Mouse (Mus musculus): ENCODE measurements around the gene Pla2g5. TPM values are rescaled to one million over a fixed set of nuclear protein-coding genes. Genes with fewer than 3 reads are reported as not detected.

Pla2g5 gene
- polyA plus RNA-seq, 1 experiment from 2014 or later = 0.36 TPM

GRCm38 (mm10) chr4:138771970-138772369, 91.3 kb downstream of the Pla2g5 start:
- Histone ChIP-seq H3K36me3 (ENCODE audit: insufficient read depth, low read length) (no peaks in the 10 kb centered on the region), H3K4me3 (ENCODE audit: low read length) (no peak overlapping the region), H3K27ac (ENCODE audit: low read length) (no peak overlapping the region), H3K9ac (replicated peaks; ENCODE audit: low read length) (no peak overlapping the region), H3K27me3 (ENCODE audit: insufficient read depth, low read length) (no peaks in the 10 kb centered on the region), H3K9me3 (ENCODE audit: low read length) (no peaks in the 10 kb centered on the region), H3K4me2 (replicated peaks; ENCODE audit: low read depth, low read length) (no peak overlapping the region), H3K4me1 (ENCODE audit: insufficient read depth, low read length) (no peaks in the 10 kb centered on the region)
- 84% methylated on average over 10 of the region's 10 CpGs for WGBS
- ATAC-seq (ENCODE audit: low FRiP score, low TSS enrichment) = no peak

- Histone ChIP-seq H3K4me1 (ENCODE audit: insufficient read depth, low read length) (no peaks in the 10 kb centered on the region), H3K4me2 (replicated peaks; ENCODE audit: low read depth, low read length) (no peak overlapping the region), H3K9ac (replicated peaks; ENCODE audit: low read length) (no peak overlapping the region), H3K9me3 (ENCODE audit: low read length) (no peaks in the 10 kb centered on the region), H3K4me3 (ENCODE audit: low read length) (no peak overlapping the region), H3K36me3 (ENCODE audit: insufficient read depth, low read length) (no peaks in the 10 kb centered on the region), H3K27ac (ENCODE audit: low read length) (no peak overlapping the region), H3K27me3 (ENCODE audit: insufficient read depth, low read length) (no peaks in the 10 kb centered on the region)
- no peak for ATAC-seq (ENCODE audit: low FRiP score, low TSS enrichment)
- 75% methylated on average over 9 of the region's 9 CpGs for WGBS
These were observed 101.0 kb downstream of the Pla2g5 start for GRCm38 (mm10) chr4:138762266-138762665.

- no peak within 1 kb of the TSS for H3K9ac ChIP-seq (replicated peaks; ENCODE audit: low read length)
- H3K27me3 ChIP-seq (ENCODE audit: insufficient read depth, low read length) = no peaks in the 10 kb centered on the region
- WGBS = 67% methylated on average over 8 of the region's 8 CpGs
- H3K4me1 ChIP-seq (ENCODE audit: insufficient read depth, low read length) = no peaks in the 10 kb centered on the region
- no peaks in the 10 kb centered on the region for H3K36me3 ChIP-seq (ENCODE audit: insufficient read depth, low read length)
- H3K27ac ChIP-seq (ENCODE audit: low read length) = no peak within 1 kb of the TSS
- no peak for ATAC-seq (ENCODE audit: low FRiP score, low TSS enrichment)
- no peak within 1 kb of the TSS for H3K4me2 ChIP-seq (replicated peaks; ENCODE audit: low read depth, low read length)
- H3K9me3 ChIP-seq (ENCODE audit: low read length) = peaks cover 3% of the 10 kb centered on the region; the same call in 1 of the 2 replicates
- H3K4me3 ChIP-seq (ENCODE audit: low read length) = no peak within 1 kb of the TSS
These were observed 105.9 kb downstream of the Pla2g5 start, which contains the start of gene Pla2g2f for GRCm38 (mm10) chr4:138757416-138757815. Pla2g2f (minus strand) TSS chr4:138757626.

GRCm38 (mm10) chr4:138755983-138756382, 107.3 kb downstream of the Pla2g5 start:
- Histone ChIP-seq H3K36me3 (ENCODE audit: insufficient read depth, low read length) (no peaks in the 10 kb centered on the region), H3K9ac (replicated peaks; ENCODE audit: low read length) (no peak overlapping the region), H3K4me2 (replicated peaks; ENCODE audit: low read depth, low read length) (no peak overlapping the region), H3K9me3 (ENCODE audit: low read length) (peaks cover 5% of the 10 kb centered on the region; the same call in 1 of the 2 replicates), H3K27me3 (ENCODE audit: insufficient read depth, low read length) (no peaks in the 10 kb centered on the region), H3K4me3 (ENCODE audit: low read length) (no peak overlapping the region), H3K27ac (ENCODE audit: low read length) (no peak overlapping the region; the same call in 1 of the 2 replicates), H3K4me1 (ENCODE audit: insufficient read depth, low read length) (no peaks in the 10 kb centered on the region)
- 84% methylated on average over 11 of the region's 11 CpGs for WGBS
- ATAC-seq (ENCODE audit: low FRiP score, low TSS enrichment) = no peak

GRCm38 (mm10) chr4:138755439-138755838, 107.8 kb downstream of the Pla2g5 start:
- Histone ChIP-seq H3K27me3 (ENCODE audit: insufficient read depth, low read length) (no peaks in the 10 kb centered on the region), H3K9me3 (ENCODE audit: low read length) (peaks cover 5% of the 10 kb centered on the region; the same call in 1 of the 2 replicates), H3K4me2 (replicated peaks; ENCODE audit: low read depth, low read length) (no peak overlapping the region), H3K27ac (ENCODE audit: low read length) (no peak overlapping the region), H3K9ac (replicated peaks; ENCODE audit: low read length) (no peak overlapping the region), H3K4me1 (ENCODE audit: insufficient read depth, low read length) (no peaks in the 10 kb centered on the region), H3K36me3 (ENCODE audit: insufficient read depth, low read length) (no peaks in the 10 kb centered on the region), H3K4me3 (ENCODE audit: low read length) (no peak overlapping the region)
- 74% methylated on average over 4 of the region's 4 CpGs for WGBS
- no peak for ATAC-seq (ENCODE audit: low FRiP score, low TSS enrichment)

GRCm38 (mm10) chr4:138754432-138754831, 108.8 kb downstream of the Pla2g5 start:
- Histone ChIP-seq H3K27ac (ENCODE audit: low read length) (no peak overlapping the region), H3K4me3 (ENCODE audit: low read length) (no peak overlapping the region), H3K4me1 (ENCODE audit: insufficient read depth, low read length) (no peaks in the 10 kb centered on the region), H3K4me2 (replicated peaks; ENCODE audit: low read depth, low read length) (no peak overlapping the region), H3K36me3 (ENCODE audit: insufficient read depth, low read length) (no peaks in the 10 kb centered on the region), H3K27me3 (ENCODE audit: insufficient read depth, low read length) (no peaks in the 10 kb centered on the region), H3K9ac (replicated peaks; ENCODE audit: low read length) (no peak overlapping the region), H3K9me3 (ENCODE audit: low read length) (peaks cover 5% of the 10 kb centered on the region; the same call in 1 of the 2 replicates)
- no peak for ATAC-seq (ENCODE audit: low FRiP score, low TSS enrichment)
- 74% methylated on average over 9 of the region's 9 CpGs for WGBS

GRCm38 (mm10) chr4:138753608-138754007, 109.7 kb downstream of the Pla2g5 start:
- Histone ChIP-seq H3K4me1 (ENCODE audit: insufficient read depth, low read length) (no peaks in the 10 kb centered on the region), H3K27me3 (ENCODE audit: insufficient read depth, low read length) (no peaks in the 10 kb centered on the region), H3K27ac (ENCODE audit: low read length) (no peak overlapping the region), H3K9me3 (ENCODE audit: low read length) (peaks cover 5% of the 10 kb centered on the region; the same call in 1 of the 2 replicates), H3K4me2 (replicated peaks; ENCODE audit: low read depth, low read length) (no peak overlapping the region), H3K4me3 (ENCODE audit: low read length) (no peak overlapping the region), H3K36me3 (ENCODE audit: insufficient read depth, low read length) (no peaks in the 10 kb centered on the region), H3K9ac (replicated peaks; ENCODE audit: low read length) (no peak overlapping the region)
- WGBS = 87% methylated on average over 3 of the region's 3 CpGs
- ATAC-seq (ENCODE audit: low FRiP score, low TSS enrichment) = no peak

GRCm38 (mm10) chr4:138752603-138753002, 110.7 kb downstream of the Pla2g5 start:
- Histone ChIP-seq H3K4me3 (ENCODE audit: low read length) (no peak overlapping the region), H3K4me1 (ENCODE audit: insufficient read depth, low read length) (no peaks in the 10 kb centered on the region), H3K9me3 (ENCODE audit: low read length) (peaks cover 5% of the 10 kb centered on the region; the same call in 1 of the 2 replicates), H3K36me3 (ENCODE audit: insufficient read depth, low read length) (no peaks in the 10 kb centered on the region), H3K9ac (replicated peaks; ENCODE audit: low read length) (no peak overlapping the region), H3K27ac (ENCODE audit: low read length) (no peak overlapping the region), H3K4me2 (replicated peaks; ENCODE audit: low read depth, low read length) (no peak overlapping the region), H3K27me3 (ENCODE audit: insufficient read depth, low read length) (no peaks in the 10 kb centered on the region)
- 96% methylated on average over 6 of the region's 6 CpGs for WGBS
- ATAC-seq (ENCODE audit: low FRiP score, low TSS enrichment) = no peak

Other genes starting within 250 kb of the Pla2g5 start
- gene Vwa5b1, start 227.6 kb downstream of the Pla2g5 start, polyA plus RNA-seq (2015; fragmentation: Nextera tagmentation; extraction: Ambion mirVana) = 0.15 and 0.18 TPM in 2 replicates
- 0.47 and 0.59 TPM in 2 replicates for gene Pla2g2c, start 138.7 kb downstream of the Pla2g5 start, polyA plus RNA-seq (2015; fragmentation: Nextera tagmentation; extraction: Ambion mirVana)
- gene Ubxn10, start 126.3 kb downstream of the Pla2g5 start, polyA plus RNA-seq (2015; fragmentation: Nextera tagmentation; extraction: Ambion mirVana) = 2.1 and 2.3 TPM in 2 replicates
- 0.07 TPM in 1 of 2 replicates, not detected in the other for gene Pla2g2f, start 105.9 kb downstream of the Pla2g5 start, polyA plus RNA-seq (2015; fragmentation: Nextera tagmentation; extraction: Ambion mirVana)
- gene Pla2g2d, start 87.7 kb downstream of the Pla2g5 start, polyA plus RNA-seq (2015; fragmentation: Nextera tagmentation; extraction: Ambion mirVana) = 0.19 TPM in 1 of 2 replicates, not detected in the other
- not detected in 2 replicates for gene Gm13030, start 10.5 kb upstream of the Pla2g5 start, polyA plus RNA-seq (2015; fragmentation: Nextera tagmentation; extraction: Ambion mirVana)
- 0.35 and 0.55 TPM in 2 replicates for gene Pla2g2e, start 14.5 kb upstream of the Pla2g5 start, polyA plus RNA-seq (2015; fragmentation: Nextera tagmentation; extraction: Ambion mirVana)
- 3.0 and 3.6 TPM in 2 replicates for gene Otud3, start 50.5 kb upstream of the Pla2g5 start, polyA plus RNA-seq (2015; fragmentation: Nextera tagmentation; extraction: Ambion mirVana)
- 9.8 and 11.0 TPM in 2 replicates for gene Rnf186, start 103.6 kb upstream of the Pla2g5 start, polyA plus RNA-seq (2015; fragmentation: Nextera tagmentation; extraction: Ambion mirVana)
- gene Tmco4, start 109.4 kb upstream of the Pla2g5 start, polyA plus RNA-seq (2015; fragmentation: Nextera tagmentation; extraction: Ambion mirVana) = 8.8 and 8.9 TPM in 2 replicates
- gene Htr6, start 212.1 kb upstream of the Pla2g5 start, polyA plus RNA-seq (2015; fragmentation: Nextera tagmentation; extraction: Ambion mirVana) = 0.12 and 0.15 TPM in 2 replicates
- 27.6 and 31.1 TPM in 2 replicates for gene Nbl1, start 229.5 kb upstream of the Pla2g5 start, polyA plus RNA-seq (2015; fragmentation: Nextera tagmentation; extraction: Ambion mirVana)

Data from kidney, embryonic 16.5 days (tissue).